Mouse (Mus musculus) T-helper 17 cell (primary cell): ENCODE data around the gene Dhh.

Source experiments
- in situ Hi-C, 2 experiments: fragments of 300-600 bp; cut with MboI, MseI; formaldehyde crosslinking; loops; 1 replicate in 1 of 2; 2 replicates in 1 of 2; pipeline ENCODE4 v1.15.1; 2025; ENCODE audit warnings: high pct_unique_total_duplicates in 2 of 2

The Dhh gene

GRCm38 (mm10) chr15:98917091-98917490 is 18.8 kb upstream of the Dhh start:
- in situ Hi-C loops = no loop called here

- in situ Hi-C loops = no loop called here
Observed at GRCm38 (mm10) chr15:98916016-98916415, 17.7 kb upstream of the Dhh start.

GRCm38 (mm10) chr15:98914903-98915302 is 16.6 kb upstream of the Dhh start:
- in situ Hi-C loops = no loop called here

- in situ Hi-C loops = no loop called here
Observed at GRCm38 (mm10) chr15:98904692-98905091, 6.4 kb upstream of the Dhh start.

- in situ Hi-C loops = no loop called here
Observed at GRCm38 (mm10) chr15:98902600-98902999, 4.3 kb upstream of the Dhh start.

- in situ Hi-C loops = no loop called here
Observed at GRCm38 (mm10) chr15:98901530-98901929, 3.2 kb upstream of the Dhh start.

- in situ Hi-C loops = loop anchor here in 1 of 2 experiments (5.0 kb wide), 1 partner anchor 100 kb away; no protein-coding TSS in a partner anchor
Observed at GRCm38 (mm10) chr15:98897495-98897894, 845 bp downstream of the Dhh start.

GRCm38 (mm10) chr15:98895635-98896589 is 2.4 kb downstream of the Dhh start:
- in situ Hi-C loops = loop anchor here in 1 of 2 experiments (5.0 kb wide), 1 partner anchor 101 kb away; no protein-coding TSS in a partner anchor

GRCm38 (mm10) chr15:98894746-98895634 is 3.4 kb downstream of the Dhh start:
- in situ Hi-C loops = loop anchor here in 1 of 2 experiments (5.0 kb wide), 1 partner anchor 102 kb away; no protein-coding TSS in a partner anchor

- in situ Hi-C loops = no loop called here
Observed at GRCm38 (mm10) chr15:98893940-98894745, 4.2 kb downstream of the Dhh start, which contains the start of gene Rhebl1. TSS of gene Rhebl1 (minus strand) at chr15:98894540.

GRCm38 (mm10) chr15:98893036-98893435 is 5.3 kb downstream of the Dhh start:
- in situ Hi-C loops = no loop called here

GRCm38 (mm10) chr15:98891907-98892606 is 6.3 kb downstream of the Dhh start:
- in situ Hi-C loops = no loop called here

- in situ Hi-C loops = no loop called here
Observed at GRCm38 (mm10) chr15:98891198-98891742, 7.1 kb downstream of the Dhh start.

- in situ Hi-C loops = no loop called here
Observed at GRCm38 (mm10) chr15:98887526-98887925, 10.8 kb downstream of the Dhh start.

- in situ Hi-C loops = no loop called here
Observed at GRCm38 (mm10) chr15:98886667-98887387, 11.5 kb downstream of the Dhh start.

- in situ Hi-C loops = loop anchor here in 1 of 2 experiments (5.0 kb wide), 1 partner anchor 48 kb away; the partner anchor contains the start of gene Tuba1b
Observed at GRCm38 (mm10) chr15:98884106-98884505, 14.2 kb downstream of the Dhh start.

GRCm38 (mm10) chr15:98883661-98884060 is 14.7 kb downstream of the Dhh start:
- in situ Hi-C loops = loop anchor here in 1 of 2 experiments (5.0 kb wide), 1 partner anchor 49 kb away; the partner anchor contains the start of gene Tuba1b

- in situ Hi-C loops = loop anchor here in 1 of 2 experiments (5.0 kb wide), 1 partner anchor 51 kb away; the partner anchor contains the start of gene Tuba1b
Observed at GRCm38 (mm10) chr15:98881656-98882008, 16.7 kb downstream of the Dhh start.
